Mouse (Mus musculus) kidney, adult 2 months (tissue): ENCODE results near the gene Acsl4. TPM values are rescaled to one million over a fixed set of nuclear protein-coding genes. Genes with fewer than 3 reads are reported as not detected.

Experiments used
- DNase-seq: peaks from one replicate; pipeline ENCODE4 v3.0.0; 2021
- H3K27ac ChIP-seq: fragments of 200-500 bp; 2 replicates; pipeline ENCODE4 v1.5.1; 2012; ENCODE audit warnings: low read depth, low read length, control low read depth, inconsistent platforms; ENCODE audit not compliant: insufficient read depth
- H3K27me3 ChIP-seq: fragments of 200-500 bp; replicated peaks from 2 replicates; pipeline ENCODE4 v1.6.1; 2012; ENCODE audit warnings: mild to moderate bottlenecking, moderate library complexity, low read length, inconsistent platforms; ENCODE audit not compliant: control insufficient read depth, insufficient read depth
- H3K36me3 ChIP-seq: fragments of 200-500 bp; 2 replicates; pipeline ENCODE4 v1.6.1; 2012; ENCODE audit warnings: mild to moderate bottlenecking, moderate library complexity, low read length, inconsistent platforms; ENCODE audit not compliant: control insufficient read depth, insufficient read depth
- H3K4me1 ChIP-seq: fragments of 200-500 bp; 2 replicates; pipeline ENCODE4 v1.6.1; 2011; ENCODE audit warnings: low read length; ENCODE audit not compliant: control insufficient read depth, insufficient read depth
- H3K4me3 ChIP-seq: fragments of 200-500 bp; 2 replicates; pipeline ENCODE4 v1.5.1; 2011; ENCODE audit warnings: mild to moderate bottlenecking, low read depth, low read length, control low read depth; ENCODE audit not compliant: insufficient read depth
- CTCF ChIP-seq: fragments of 200-500 bp; conservative IDR thresholded peaks from 2 replicates; pipeline ENCODE4 v1.5.1; 2011; ENCODE audit warnings: low read depth, mild to moderate bottlenecking, control low read depth, low read length, moderate library complexity, mixed read lengths; ENCODE audit not compliant: insufficient read depth, insufficient read length
- POLR2A ChIP-seq: fragments of 200-500 bp; IDR thresholded peaks from one replicate; pipeline ENCODE4 v1.6.1; 2011; ENCODE audit warnings: low read depth, low read length, control low read depth
- WGBS: fragments of 180-500 bp; shearing (Covaris S2); methylation state at CpG from one replicate; pipeline ENCODE4 v1.1.7; 2018; 5-methylcytosine and 5-hydroxymethylcytosine counted together
- polyA plus RNA-seq: library from polyadenylated mRNA; depleted of rRNA; stranded (reverse); fragments of >200 nt; gene quantifications from 2 replicates; pipeline ENCODE4 v1.2.3, GENCODE M21; 2012

Gene Acsl4
- polyA plus RNA-seq, 1 experiment: 7.8 TPM

- Histone ChIP-seq H3K4me3 (no peak overlapping the region), H3K36me3 (no peaks in the 10 kb centered on the region), H3K27ac (no peak overlapping the region), H3K27me3 (no peaks in the 10 kb centered on the region), H3K4me1 (peaks cover 3% of the 10 kb centered on the region; the same call in 1 of the 2 replicates)
- 50% methylated on average over 11 of the region's 11 CpGs for WGBS
- peak; percentile 78 for DNase-seq
- peak; percentile 61 for TF ChIP-seq CTCF
- no peak for TF ChIP-seq POLR2A
Observed at GRCm38 (mm10) chrX:142314307-142315024, 75.9 kb downstream of the Acsl4 start.

- Histone ChIP-seq H3K27me3 (no peaks in the 10 kb centered on the region), H3K27ac (no peak overlapping the region), H3K36me3 (no peaks in the 10 kb centered on the region), H3K4me3 (no peak overlapping the region), H3K4me1 (no peaks in the 10 kb centered on the region; the same call in 1 of the 2 replicates)
- 57% methylated on average over 5 of the region's 5 CpGs for WGBS
- peak; percentile 16 for DNase-seq
- TF ChIP-seq CTCF (no peak), POLR2A (no peak)
Observed at GRCm38 (mm10) chrX:142310431-142310830, 79.9 kb downstream of the Acsl4 start.

- no peak for DNase-seq
- Histone ChIP-seq H3K4me3 (no peak within 1 kb of the TSS), H3K36me3 (no peaks in the 10 kb centered on the region), H3K27me3 (no peaks in the 10 kb centered on the region), H3K27ac (no peak within 1 kb of the TSS), H3K4me1 (peaks cover 2% of the 10 kb centered on the region)
- no peak for TF ChIP-seq POLR2A
- TF ChIP-seq CTCF: no peak
- WGBS: 17% methylated on average over 24 of the region's 33 CpGs
Observed at GRCm38 (mm10) chrX:142305869-142306581, 84.3 kb downstream of the Acsl4 start, which contains the start of gene Kcne1l. Gene Kcne1l (minus strand): TSS chrX:142306294.

GRCm38 (mm10) chrX:142305010-142305868 lies 85.1 kb downstream of the Acsl4 start:
- H3K4me1 ChIP-seq: peaks cover 2% of the 10 kb centered on the region
- DNase-seq: peak; percentile 4
- no peak for TF ChIP-seq POLR2A
- no peak for TF ChIP-seq CTCF
- H3K27me3 ChIP-seq: no peaks in the 10 kb centered on the region
- WGBS: 50% methylated on average over 35 of the region's 35 CpGs
- H3K36me3 ChIP-seq: no peaks in the 10 kb centered on the region
- no peak overlapping the region for H3K27ac ChIP-seq
- no peak overlapping the region for H3K4me3 ChIP-seq

GRCm38 (mm10) chrX:142304592-142304991 lies 85.7 kb downstream of the Acsl4 start:
- no peaks in the 10 kb centered on the region for H3K27me3 ChIP-seq
- no peak for DNase-seq
- no peak for TF ChIP-seq CTCF
- TF ChIP-seq POLR2A: no peak

GRCm38 (mm10) chrX:142303456-142303855 lies 86.9 kb downstream of the Acsl4 start:
- WGBS: 13% methylated on average over 2 of the region's 2 CpGs

More at GRCm38 (mm10) chrX:142304592-142304991, 85.7 kb downstream of the Acsl4 start:
- no peaks in the 10 kb centered on the region for H3K36me3 ChIP-seq
- H3K27ac ChIP-seq: no peak overlapping the region
- H3K4me1 ChIP-seq: peaks cover 2% of the 10 kb centered on the region
- H3K4me3 ChIP-seq: no peak overlapping the region

More at GRCm38 (mm10) chrX:142303456-142303855, 86.9 kb downstream of the Acsl4 start:
- Histone ChIP-seq H3K4me1 (peaks cover 2% of the 10 kb centered on the region), H3K36me3 (no peaks in the 10 kb centered on the region), H3K4me3 (no peak overlapping the region), H3K27ac (no peak overlapping the region), H3K27me3 (no peaks in the 10 kb centered on the region)
- no peak for TF ChIP-seq CTCF
- no peak for TF ChIP-seq POLR2A
- peak; percentile 79 for DNase-seq
